Mouse (Mus musculus) E14TG2a.4 (cell line): Measurements from ENCODE around the gene Tsn.

Experiments used
- CTCF ChIP-seq: conservative IDR thresholded peaks from 2 replicates; pipeline ENCODE4 v1.5.1; 2014; ENCODE audit warnings: low read length
- POU5F1 ChIP-seq: IDR thresholded peaks from 2 replicates; pipeline ENCODE4 v1.6.1; 2014; ENCODE audit warnings: low read length, borderline replicate concordance

DNA sequence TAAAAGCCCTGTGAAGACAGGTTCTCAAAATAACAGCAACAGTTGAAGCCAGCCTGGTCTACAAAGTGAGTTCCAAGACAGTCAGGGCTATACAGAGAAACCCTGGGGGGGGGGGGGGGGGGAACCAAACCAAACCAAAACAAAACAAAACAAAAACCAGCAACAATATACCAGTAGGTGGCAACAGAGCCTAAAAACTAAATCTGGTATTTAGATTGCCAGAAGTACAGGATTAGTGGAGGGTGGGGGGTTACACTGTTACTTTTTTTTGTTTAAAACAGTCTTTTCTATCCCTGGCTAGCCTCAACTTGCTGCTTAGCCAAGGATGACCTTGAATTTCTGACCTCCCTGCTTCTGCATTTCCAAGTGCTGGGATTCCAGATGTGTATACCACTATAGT, 24.3 kb upstream of the Tsn start:
- TF ChIP-seq CTCF (no peak), POU5F1 (no peak)
